Mouse (Mus musculus) heart, embryonic 10.5 days (tissue): ENCODE data around the gene Ube4b. TPM values are rescaled to one million over a fixed set of nuclear protein-coding genes. Genes with fewer than 3 reads are reported as not detected.
A peak's percentile ranks its signal among the peaks of the same experiment; 100 is the strongest.

ENCODE experiments used
- DNase-seq: peaks from one replicate; pipeline ENCODE4 v3.0.0-alpha.2; 2017; ENCODE audit warnings: low spot score
- H3K27ac ChIP-seq: fragments of 300-500 bp; sonication (generic); 2 replicates; pipeline ENCODE4 v1.5.1; 2016; ENCODE audit warnings: mild to moderate bottlenecking
- H3K27me3 ChIP-seq: fragments of 300-500 bp; sonication (generic); 2 replicates; pipeline ENCODE4 v1.6.1; 2016; ENCODE audit warnings: mild to moderate bottlenecking; ENCODE audit not compliant: poor library complexity, insufficient read depth, severe bottlenecking
- H3K36me3 ChIP-seq: fragments of 300-500 bp; sonication (generic); 2 replicates; pipeline ENCODE4 v1.6.1; 2016; ENCODE audit warnings: mild to moderate bottlenecking, moderate library complexity
- H3K4me1 ChIP-seq: fragments of 300-500 bp; sonication (generic); 2 replicates; pipeline ENCODE4 v1.6.1; 2016; ENCODE audit warnings: mild to moderate bottlenecking
- H3K4me3 ChIP-seq: fragments of 300-500 bp; sonication (generic); 2 replicates; pipeline ENCODE4 v1.5.1; 2016; ENCODE audit warnings: mild to moderate bottlenecking, moderate library complexity
- H3K9me3 ChIP-seq: fragments of 300-500 bp; sonication (generic); 2 replicates; pipeline ENCODE4 v1.6.1; 2016; ENCODE audit warnings: mild to moderate bottlenecking, moderate library complexity
- WGBS: fragments of 180-500 bp; shearing (Covaris S2); methylation state at CpG from one replicate; pipeline ENCODE4 v1.1.7; 2016; 5-methylcytosine and 5-hydroxymethylcytosine counted together
- polyA plus RNA-seq: library from polyadenylated mRNA; unstranded; fragments of >200 nt; fragmentation: Nextera tagmentation; extraction: Ambion mirVana; gene quantifications from 2 replicates; pipeline ENCODE4 v1.2.1, GENCODE M21; 2016

Gene Ube4b
- polyA plus RNA-seq, 1 experiment from 2014 or later: 62.9 TPM

- Histone ChIP-seq H3K27me3 (no peaks in the 10 kb centered on the region), H3K4me3 (no peak overlapping the region), H3K9me3 (no peaks in the 10 kb centered on the region), H3K36me3 (peaks cover 85% of the 10 kb centered on the region), H3K27ac (no peak overlapping the region), H3K4me1 (0 out of 2 replicates have a peak, but pooled peaks cover 7% of the 10 kb centered on the region)
- no peak for DNase-seq
- 87% methylated on average over 11 of the region's 11 CpGs for WGBS
These were observed 51.9 kb downstream of the Ube4b start for GRCm38 (mm10) chr4:149374662-149375061.

GRCm38 (mm10) chr4:149373927-149374326, 52.6 kb downstream of the Ube4b start:
- Histone ChIP-seq H3K4me3 (no peak overlapping the region), H3K27ac (no peak overlapping the region), H3K36me3 (peaks cover 85% of the 10 kb centered on the region), H3K4me1 (0 out of 2 replicates have a peak, but pooled peaks cover 3% of the 10 kb centered on the region), H3K27me3 (no peaks in the 10 kb centered on the region), H3K9me3 (no peaks in the 10 kb centered on the region)
- DNase-seq: no peak
- WGBS: 82% methylated on average over 9 of the region's 9 CpGs

- Histone ChIP-seq H3K4me1 (no peaks in the 10 kb centered on the region), H3K27ac (no peak overlapping the region), H3K4me3 (no peak overlapping the region), H3K36me3 (peaks cover 85% of the 10 kb centered on the region), H3K9me3 (no peaks in the 10 kb centered on the region), H3K27me3 (no peaks in the 10 kb centered on the region)
- WGBS: 67% methylated on average over 5 of the region's 5 CpGs
- DNase-seq: no peak
These were observed 53.1 kb downstream of the Ube4b start for GRCm38 (mm10) chr4:149373431-149373830.

- no peaks in the 10 kb centered on the region for H3K27me3 ChIP-seq
- peak overlapping the region; percentile 78 for H3K27ac ChIP-seq
- no peaks in the 10 kb centered on the region for H3K9me3 ChIP-seq
- no peak overlapping the region for H3K4me3 ChIP-seq
- peaks cover 91% of the 10 kb centered on the region for H3K36me3 ChIP-seq
- no peak for DNase-seq
- 72% methylated on average over 12 of the region's 12 CpGs for WGBS
- H3K4me1 ChIP-seq: peaks cover 16% of the 10 kb centered on the region
These were observed 60.7 kb downstream of the Ube4b start for GRCm38 (mm10) chr4:149365702-149366370.

GRCm38 (mm10) chr4:149364896-149365295, 61.7 kb downstream of the Ube4b start:
- Histone ChIP-seq H3K4me1 (peaks cover 20% of the 10 kb centered on the region), H3K9me3 (no peaks in the 10 kb centered on the region), H3K27ac (peak overlapping the region; percentile 38; the same call in 1 of the 2 replicates), H3K4me3 (no peak overlapping the region), H3K36me3 (peaks cover 93% of the 10 kb centered on the region), H3K27me3 (no peaks in the 10 kb centered on the region)
- DNase-seq: no peak
- WGBS: 60% methylated on average over 5 of the region's 5 CpGs

GRCm38 (mm10) chr4:149361051-149361450, 65.5 kb downstream of the Ube4b start:
- Histone ChIP-seq H3K27me3 (no peaks in the 10 kb centered on the region), H3K4me3 (no peak overlapping the region), H3K4me1 (peaks cover 15% of the 10 kb centered on the region), H3K9me3 (no peaks in the 10 kb centered on the region), H3K27ac (no peak overlapping the region), H3K36me3 (peaks cover 97% of the 10 kb centered on the region)
- 76% methylated on average over 6 of the region's 6 CpGs for WGBS
- no peak for DNase-seq

- H3K36me3 ChIP-seq: peaks cover 98% of the 10 kb centered on the region
- no peak overlapping the region for H3K27ac ChIP-seq
- H3K9me3 ChIP-seq: no peaks in the 10 kb centered on the region
- no peaks in the 10 kb centered on the region for H3K27me3 ChIP-seq
- peaks cover 11% of the 10 kb centered on the region for H3K4me1 ChIP-seq
- DNase-seq: no peak
- no peak overlapping the region for H3K4me3 ChIP-seq
- WGBS: 91% methylated on average over 5 of the region's 5 CpGs
These were observed 65.9 kb downstream of the Ube4b start for GRCm38 (mm10) chr4:149360647-149361046.

GRCm38 (mm10) chr4:149357982-149358381, 68.6 kb downstream of the Ube4b start:
- no peak overlapping the region for H3K4me3 ChIP-seq
- 95% methylated on average over 5 of the region's 5 CpGs for WGBS

GRCm38 (mm10) chr4:149354671-149355070, 71.9 kb downstream of the Ube4b start:
- Histone ChIP-seq H3K27ac (no peak overlapping the region), H3K36me3 (peaks cover 98% of the 10 kb centered on the region), H3K4me1 (peaks cover 10% of the 10 kb centered on the region), H3K9me3 (no peaks in the 10 kb centered on the region), H3K27me3 (no peaks in the 10 kb centered on the region), H3K4me3 (no peak overlapping the region)
- WGBS: 94% methylated on average over 8 of the region's 8 CpGs
- DNase-seq: no peak

More at GRCm38 (mm10) chr4:149357982-149358381, 68.6 kb downstream of the Ube4b start:
- H3K27ac ChIP-seq: no peak overlapping the region
- DNase-seq: no peak
- peaks cover 3% of the 10 kb centered on the region; the same call in 1 of the 2 replicates for H3K4me1 ChIP-seq
- H3K36me3 ChIP-seq: peaks cover 98% of the 10 kb centered on the region
- no peaks in the 10 kb centered on the region for H3K9me3 ChIP-seq
- H3K27me3 ChIP-seq: no peaks in the 10 kb centered on the region

- Histone ChIP-seq H3K4me1 (peaks cover 13% of the 10 kb centered on the region), H3K36me3 (peaks cover 94% of the 10 kb centered on the region), H3K9me3 (no peaks in the 10 kb centered on the region), H3K4me3 (no peak overlapping the region), H3K27ac (peak overlapping the region; percentile 64), H3K27me3 (no peaks in the 10 kb centered on the region)
- no peak for DNase-seq
- WGBS: 67% methylated on average over 8 of the region's 8 CpGs
These were observed 74.9 kb downstream of the Ube4b start for GRCm38 (mm10) chr4:149351596-149352150.

GRCm38 (mm10) chr4:149348963-149349362, 77.6 kb downstream of the Ube4b start:
- Histone ChIP-seq H3K36me3 (peaks cover 93% of the 10 kb centered on the region), H3K27ac (no peak overlapping the region), H3K4me3 (no peak overlapping the region), H3K9me3 (no peaks in the 10 kb centered on the region), H3K4me1 (peaks cover 33% of the 10 kb centered on the region), H3K27me3 (no peaks in the 10 kb centered on the region)
- 80% methylated on average over 5 of the region's 5 CpGs for WGBS
- no peak for DNase-seq

- Histone ChIP-seq H3K4me1 (peaks cover 29% of the 10 kb centered on the region), H3K36me3 (peaks cover 94% of the 10 kb centered on the region), H3K27me3 (no peaks in the 10 kb centered on the region), H3K9me3 (no peaks in the 10 kb centered on the region), H3K4me3 (0 out of 2 replicates have a peak overlapping the region, but pooled peaks have one; percentile 18), H3K27ac (peak overlapping the region; percentile 83)
- no peak for DNase-seq
- WGBS: 48% methylated on average over 5 of the region's 5 CpGs
These were observed 80.7 kb downstream of the Ube4b start for GRCm38 (mm10) chr4:149345873-149346272.

- DNase-seq: no peak
- peaks cover 45% of the 10 kb centered on the region for H3K4me1 ChIP-seq
- no peaks in the 10 kb centered on the region for H3K27me3 ChIP-seq
- no peak overlapping the region for H3K4me3 ChIP-seq
- peak overlapping the region; percentile 43 for H3K27ac ChIP-seq
- peaks cover 93% of the 10 kb centered on the region for H3K36me3 ChIP-seq
- 79% methylated on average over 8 of the region's 8 CpGs for WGBS
- no peaks in the 10 kb centered on the region for H3K9me3 ChIP-seq
These were observed 82.2 kb downstream of the Ube4b start for GRCm38 (mm10) chr4:149344311-149344710.
